Mouse (Mus musculus) heart, embryonic 13.5 days (tissue): Measurements from ENCODE around the gene Efcab12. TPM values are rescaled to one million over a fixed set of nuclear protein-coding genes. Genes with fewer than 3 reads are reported as not detected.
"Not testable (repeated sequence)": the region's sequence is repeated elsewhere in the genome, so short reads cannot be mapped to it uniquely, and the experiment has no call there.

Experiments used
- ATAC-seq: fragments of 200-750 bp; cut with Nextera tagmentation; 2 replicates; pipeline ENCODE4 v1.8.0; 2017; ENCODE audit warnings: moderate TSS enrichment; ENCODE audit not compliant: insufficient number of reproducible peaks, low FRiP score, low TSS enrichment; ENCODE audit errors: extremely low read depth
- H3K27ac ChIP-seq: fragments of 300-500 bp; sonication (generic); replicated peaks from 2 replicates; pipeline ENCODE4 v1.5.1; 2015; ENCODE audit warnings: moderate library complexity, mild to moderate bottlenecking, inconsistent platforms
- H3K27me3 ChIP-seq: fragments of 300-500 bp; sonication (generic); replicated peaks from 2 replicates; pipeline ENCODE4 v1.6.1; 2015; ENCODE audit warnings: mild to moderate bottlenecking, inconsistent platforms
- H3K36me3 ChIP-seq: fragments of 300-500 bp; sonication (generic); 2 replicates; pipeline ENCODE4 v1.6.1; 2015; ENCODE audit warnings: mild to moderate bottlenecking, inconsistent platforms
- H3K4me1 ChIP-seq: fragments of 300-500 bp; sonication (generic); 2 replicates; pipeline ENCODE4 v1.6.1; 2015; ENCODE audit warnings: inconsistent platforms
- H3K4me2 ChIP-seq: fragments of 300-500 bp; sonication (generic); 2 replicates; pipeline ENCODE4 v1.6.1; 2015; ENCODE audit warnings: inconsistent platforms, mild to moderate bottlenecking, moderate library complexity
- H3K4me3 ChIP-seq: fragments of 300-500 bp; sonication (generic); 2 replicates; pipeline ENCODE4 v1.5.1; 2015; ENCODE audit warnings: moderate library complexity, mild to moderate bottlenecking, inconsistent platforms
- H3K9ac ChIP-seq: fragments of 300-500 bp; sonication (generic); 2 replicates; pipeline ENCODE4 v1.6.1; 2015; ENCODE audit warnings: inconsistent platforms, mild to moderate bottlenecking, moderate library complexity
- H3K9me3 ChIP-seq: fragments of 300-500 bp; sonication (generic); 2 replicates; pipeline ENCODE4 v1.6.1; 2016; ENCODE audit warnings: inconsistent platforms
- WGBS: fragments of 180-500 bp; shearing (Covaris S2); methylation state at CpG from one replicate; pipeline ENCODE4 v1.1.7; 2015; ENCODE audit warnings: mixed read lengths; 5-methylcytosine and 5-hydroxymethylcytosine counted together
- polyA plus RNA-seq: library from polyadenylated mRNA; unstranded; fragments of >200 nt; fragmentation: Nextera tagmentation; extraction: Ambion mirVana; gene quantifications from 2 replicates; pipeline ENCODE4 v1.2.1, GENCODE M21; 2015

Efcab12 gene
- polyA plus RNA-seq = 0.46 and 0.53 TPM in 2 replicates

- H3K27ac ChIP-seq = 0 out of 2 replicates have a peak within 1 kb of the TSS, but pooled peaks have one; percentile 0
- H3K9me3 ChIP-seq = no peaks in the 10 kb centered on the region
- peak within 1 kb of the TSS; percentile 61 for H3K9ac ChIP-seq
- WGBS = under 1% methylated on average over 19 of the region's 19 CpGs
- H3K4me1 ChIP-seq = peaks cover 14% of the 10 kb centered on the region
- H3K36me3 ChIP-seq = peaks cover 21% of the 10 kb centered on the region
- no peaks in the 10 kb centered on the region for H3K27me3 ChIP-seq
- H3K4me3 ChIP-seq = peak within 1 kb of the TSS; percentile 47
- peak within 1 kb of the TSS; percentile 71 for H3K4me2 ChIP-seq
- 0 out of 2 replicates have a peak, but pooled peaks have one; percentile 31 for ATAC-seq
Observed at GRCm38 (mm10) chr6:115838161-115838597, at the start of gene Efcab12. Gene Efcab12 (minus strand): TSS chr6:115838412.

DNA sequence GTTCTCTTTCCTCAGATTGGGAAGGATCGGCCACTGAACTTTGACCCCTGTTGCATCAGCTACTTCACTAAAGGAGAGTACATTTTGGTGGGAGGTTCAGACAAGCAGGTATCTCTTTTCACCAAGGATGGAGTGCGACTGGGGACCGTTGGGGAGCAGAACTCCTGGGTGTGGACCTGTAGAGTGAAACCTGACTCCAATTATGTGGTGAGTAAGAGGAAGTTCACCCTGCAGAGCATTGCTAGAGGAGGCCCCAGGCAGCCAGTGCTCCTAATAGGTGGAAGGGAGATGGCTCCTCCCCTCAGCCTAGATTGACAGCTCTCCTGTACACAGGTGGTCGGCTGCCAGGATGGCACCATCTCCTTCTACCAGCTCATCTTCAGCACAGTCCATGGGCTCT lies 48.7 kb upstream of the Efcab12 start:
- no peak overlapping the region for H3K27ac ChIP-seq

GRCm38 (mm10) chr6:115884018-115884417 lies 45.8 kb upstream of the Efcab12 start:
- H3K4me3 ChIP-seq = no peak overlapping the region
- no peak overlapping the region for H3K4me2 ChIP-seq
- H3K9me3 ChIP-seq = peaks cover 6% of the 10 kb centered on the region; the same call in 1 of the 2 replicates
- no peaks in the 10 kb centered on the region for H3K27me3 ChIP-seq
- H3K27ac ChIP-seq = peak overlapping the region; percentile 67
- H3K4me1 ChIP-seq = peaks cover 27% of the 10 kb centered on the region
- no peak for ATAC-seq
- peaks cover 44% of the 10 kb centered on the region for H3K36me3 ChIP-seq
- H3K9ac ChIP-seq = no peak overlapping the region

More for the DNA sequence above, 48.7 kb upstream of the Efcab12 start:
- peaks cover 23% of the 10 kb centered on the region for H3K4me1 ChIP-seq
- 65% methylated on average over 4 of the region's 4 CpGs for WGBS
- no peak overlapping the region for H3K4me3 ChIP-seq
- no peak overlapping the region for H3K4me2 ChIP-seq
- H3K9me3 ChIP-seq = peaks cover 6% of the 10 kb centered on the region; the same call in 1 of the 2 replicates
- H3K27me3 ChIP-seq = no peaks in the 10 kb centered on the region
- peaks cover 42% of the 10 kb centered on the region for H3K36me3 ChIP-seq
- no peak for ATAC-seq
- H3K9ac ChIP-seq = no peak overlapping the region

DNA sequence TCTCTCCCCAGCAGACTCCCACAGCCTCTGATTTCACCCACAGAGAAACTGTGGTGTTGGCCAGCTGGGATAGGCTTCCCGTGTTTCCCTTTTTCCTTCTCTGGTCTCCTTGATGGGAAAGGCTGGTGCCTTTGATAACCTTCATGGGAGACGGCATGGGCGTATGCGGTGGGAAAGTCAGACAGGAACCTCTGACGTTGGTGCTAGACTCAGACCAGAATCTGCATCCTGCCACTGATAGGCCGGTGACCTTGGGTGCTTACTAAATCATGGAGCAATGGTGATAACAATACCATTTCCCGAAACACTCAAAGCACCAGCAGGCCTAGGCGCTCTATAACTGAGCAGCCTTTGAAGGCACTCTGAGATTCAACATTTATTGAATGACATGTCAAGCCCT lies 42.5 kb upstream of the Efcab12 start:
- Histone ChIP-seq H3K9me3 (no peaks in the 10 kb centered on the region), H3K27ac (peak overlapping the region; percentile 70), H3K27me3 (no peaks in the 10 kb centered on the region), H3K4me2 (no peak overlapping the region), H3K36me3 (peaks cover 46% of the 10 kb centered on the region), H3K4me1 (peaks cover 35% of the 10 kb centered on the region), H3K9ac (0 out of 2 replicates have a peak overlapping the region, but pooled peaks have one; percentile 44), H3K4me3 (no peak overlapping the region)
- WGBS = 56% methylated on average over 8 of the region's 8 CpGs
- ATAC-seq = no peak; the same call in 1 of the 2 replicates

- Histone ChIP-seq H3K4me3 (no peak overlapping the region), H3K4me2 (no peak overlapping the region), H3K4me1 (peaks cover 35% of the 10 kb centered on the region), H3K9ac (no peak overlapping the region), H3K36me3 (peaks cover 50% of the 10 kb centered on the region), H3K27me3 (no peaks in the 10 kb centered on the region), H3K9me3 (no peaks in the 10 kb centered on the region), H3K27ac (peak overlapping the region; percentile 64)
- WGBS = 62% methylated on average over 6 of the region's 6 CpGs
- no peak for ATAC-seq
Observed at GRCm38 (mm10) chr6:115879736-115880135, 41.5 kb upstream of the Efcab12 start.

DNA sequence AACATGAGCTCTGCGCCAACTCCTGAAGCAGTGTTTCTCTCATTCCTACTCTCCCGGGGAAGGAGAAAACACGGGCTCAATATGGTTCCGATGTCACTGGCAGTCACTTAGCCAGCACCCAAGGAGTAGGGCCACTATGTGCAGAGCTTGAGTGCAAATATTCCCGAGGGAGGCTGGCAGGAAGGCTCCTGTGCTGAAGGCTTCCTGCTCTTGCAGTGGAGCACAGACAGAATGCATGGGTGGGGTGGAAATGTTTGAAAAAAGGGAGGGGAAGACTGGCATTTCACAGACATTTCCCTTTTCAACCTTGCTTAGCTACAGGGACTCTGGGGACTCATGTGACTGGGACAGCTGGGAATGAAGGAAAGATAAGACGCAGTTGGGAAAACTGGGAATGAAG lies 40.5 kb upstream of the Efcab12 start:
- Histone ChIP-seq H3K9ac (no peak overlapping the region), H3K27ac (peak overlapping the region; percentile 64), H3K27me3 (no peaks in the 10 kb centered on the region), H3K4me1 (peaks cover 32% of the 10 kb centered on the region), H3K9me3 (no peaks in the 10 kb centered on the region), H3K4me2 (no peak overlapping the region), H3K36me3 (peaks cover 48% of the 10 kb centered on the region), H3K4me3 (no peak overlapping the region)
- ATAC-seq = no peak
- 53% methylated on average over 6 of the region's 6 CpGs for WGBS

DNA sequence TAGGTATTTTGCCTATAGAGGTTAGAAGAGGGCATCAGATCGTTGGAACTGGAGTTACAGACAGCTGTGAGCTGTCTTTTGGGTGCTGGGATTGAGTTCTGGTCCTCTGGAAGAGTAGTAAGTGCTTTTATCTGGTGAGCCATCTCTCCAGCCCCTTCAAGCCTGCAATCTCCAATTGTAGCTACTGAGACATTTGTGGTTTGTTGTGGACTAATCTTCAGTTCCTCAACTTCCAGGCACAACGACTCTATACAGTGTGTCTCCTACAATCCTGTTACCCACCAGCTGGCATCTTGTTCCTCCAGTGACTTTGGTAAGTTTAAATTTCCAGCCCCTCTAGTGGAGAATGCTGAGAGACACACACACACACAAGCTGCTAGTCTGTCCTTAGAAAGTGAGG lies 39.0 kb upstream of the Efcab12 start:
- H3K4me2 ChIP-seq = no peak overlapping the region
- ATAC-seq = no peak
- H3K9ac ChIP-seq = no peak overlapping the region
- 73% methylated on average over 2 of the region's 2 CpGs for WGBS
- H3K36me3 ChIP-seq = peaks cover 45% of the 10 kb centered on the region
- H3K9me3 ChIP-seq = no peaks in the 10 kb centered on the region
- H3K27me3 ChIP-seq = no peaks in the 10 kb centered on the region
- peaks cover 29% of the 10 kb centered on the region for H3K4me1 ChIP-seq
- H3K4me3 ChIP-seq = no peak overlapping the region
- H3K27ac ChIP-seq = no peak overlapping the region

DNA sequence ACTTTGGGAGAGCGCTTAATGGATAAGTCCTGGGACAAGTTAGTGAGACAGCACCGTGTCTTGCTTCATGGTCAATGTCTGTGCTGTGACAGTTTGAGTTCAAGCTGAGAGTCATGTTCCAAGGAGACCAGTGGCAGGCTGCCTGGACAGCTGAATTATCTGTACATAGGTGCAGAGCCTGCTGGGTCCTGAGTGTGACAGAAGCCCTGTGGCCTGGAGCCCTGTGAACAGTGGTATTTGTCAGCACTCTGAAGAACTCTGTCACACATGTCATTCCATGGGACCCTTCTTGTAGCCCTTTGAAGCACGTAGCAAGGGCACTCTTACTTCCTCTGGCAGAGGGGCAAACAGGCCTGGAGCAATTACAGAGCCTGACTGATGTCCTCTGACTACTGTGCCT lies 33.1 kb upstream of the Efcab12 start:
- not testable (repeated sequence) for H3K4me2 ChIP-seq, H3K9me3 ChIP-seq, H3K4me1 ChIP-seq, H3K4me3 ChIP-seq, H3K9ac ChIP-seq, H3K27ac ChIP-seq, H3K27me3 ChIP-seq, ATAC-seq
- no CpG with 5 or more reads among the region's 3 CpGs for WGBS
- peaks cover 13% of the 10 kb centered on the region for H3K36me3 ChIP-seq

DNA sequence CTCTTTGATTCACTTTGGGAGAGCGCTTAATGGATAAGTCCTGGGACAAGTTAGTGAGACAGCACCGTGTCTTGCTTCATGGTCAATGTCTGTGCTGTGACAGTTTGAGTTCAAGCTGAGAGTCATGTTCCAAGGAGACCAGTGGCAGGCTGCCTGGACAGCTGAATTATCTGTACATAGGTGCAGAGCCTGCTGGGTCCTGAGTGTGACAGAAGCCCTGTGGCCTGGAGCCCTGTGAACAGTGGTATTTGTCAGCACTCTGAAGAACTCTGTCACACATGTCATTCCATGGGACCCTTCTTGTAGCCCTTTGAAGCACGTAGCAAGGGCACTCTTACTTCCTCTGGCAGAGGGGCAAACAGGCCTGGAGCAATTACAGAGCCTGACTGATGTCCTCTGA lies 28.9 kb upstream of the Efcab12 start:
- no CpG with 5 or more reads among the region's 3 CpGs for WGBS

DNA sequence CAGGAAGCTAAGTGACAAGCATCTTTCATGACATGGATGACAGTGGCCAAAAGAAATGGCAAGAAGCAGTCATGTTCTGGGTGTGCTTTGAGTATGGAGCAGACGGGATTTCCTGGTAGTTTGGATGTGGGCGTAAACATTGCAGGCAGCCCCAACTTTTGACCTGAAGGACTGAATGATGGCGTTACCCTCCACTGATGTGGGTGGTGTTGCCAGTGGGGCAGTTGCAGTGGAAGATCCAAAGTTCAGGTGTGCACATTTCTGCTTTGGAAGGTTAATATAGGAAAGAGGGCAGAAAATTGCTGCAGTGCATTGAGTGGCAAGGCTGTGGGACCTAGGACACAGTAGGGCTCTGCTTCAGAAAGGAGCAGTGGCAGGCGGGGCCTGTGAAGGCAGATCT lies 27.0 kb upstream of the Efcab12 start:
- H3K9ac ChIP-seq = no peak overlapping the region
- peaks cover 7% of the 10 kb centered on the region; the same call in 1 of the 2 replicates for H3K36me3 ChIP-seq
- peaks cover 32% of the 10 kb centered on the region for H3K4me1 ChIP-seq
- no peak overlapping the region for H3K4me3 ChIP-seq
- no peak overlapping the region for H3K27ac ChIP-seq
- no peaks in the 10 kb centered on the region for H3K9me3 ChIP-seq
- WGBS = 90% methylated on average over 4 of the region's 4 CpGs
- no peak for ATAC-seq
- no peaks in the 10 kb centered on the region for H3K27me3 ChIP-seq
- H3K4me2 ChIP-seq = no peak overlapping the region

More for the DNA sequence above, 28.9 kb upstream of the Efcab12 start:
- H3K9me3 ChIP-seq, H3K9ac ChIP-seq, H3K4me2 ChIP-seq, H3K36me3 ChIP-seq, H3K4me3 ChIP-seq, H3K27me3 ChIP-seq, H3K27ac ChIP-seq, ATAC-seq: not testable (repeated sequence)
- peaks cover 24% of the 10 kb centered on the region for H3K4me1 ChIP-seq

DNA sequence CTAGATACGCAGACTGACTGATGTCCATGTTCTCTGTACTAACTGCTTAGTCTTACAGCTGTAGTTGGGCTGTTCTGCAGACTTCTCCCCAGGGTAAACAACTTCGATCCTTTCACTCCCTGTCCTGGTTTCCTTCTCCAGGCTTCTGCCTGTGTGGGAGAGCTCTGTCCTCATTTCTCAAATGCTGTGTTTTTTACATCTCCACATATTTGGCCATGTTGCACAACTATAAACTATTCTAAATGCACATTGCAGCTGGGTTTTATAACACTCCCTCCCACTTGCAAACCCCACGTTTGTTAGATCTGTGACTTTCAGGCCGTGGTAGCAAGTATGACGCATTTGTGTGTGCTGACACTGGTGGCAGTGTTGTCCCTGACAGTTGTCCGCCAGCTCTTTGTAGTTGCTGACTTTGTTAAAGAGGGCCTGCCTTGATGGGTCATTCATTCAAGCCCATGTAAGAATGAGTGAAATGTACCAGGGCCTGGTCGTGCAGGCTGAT lies 25.2 kb upstream of the Efcab12 start:
- Histone ChIP-seq H3K27me3 (no peaks in the 10 kb centered on the region), H3K9ac (no peak overlapping the region), H3K36me3 (peaks cover 7% of the 10 kb centered on the region; the same call in 1 of the 2 replicates), H3K4me1 (peaks cover 42% of the 10 kb centered on the region), H3K27ac (peak overlapping the region; percentile 55; the same call in 1 of the 2 replicates), H3K4me3 (no peak overlapping the region), H3K4me2 (no peak overlapping the region), H3K9me3 (no peaks in the 10 kb centered on the region)
- ATAC-seq = no peak
- WGBS = 47% methylated on average over 7 of the region's 7 CpGs

DNA sequence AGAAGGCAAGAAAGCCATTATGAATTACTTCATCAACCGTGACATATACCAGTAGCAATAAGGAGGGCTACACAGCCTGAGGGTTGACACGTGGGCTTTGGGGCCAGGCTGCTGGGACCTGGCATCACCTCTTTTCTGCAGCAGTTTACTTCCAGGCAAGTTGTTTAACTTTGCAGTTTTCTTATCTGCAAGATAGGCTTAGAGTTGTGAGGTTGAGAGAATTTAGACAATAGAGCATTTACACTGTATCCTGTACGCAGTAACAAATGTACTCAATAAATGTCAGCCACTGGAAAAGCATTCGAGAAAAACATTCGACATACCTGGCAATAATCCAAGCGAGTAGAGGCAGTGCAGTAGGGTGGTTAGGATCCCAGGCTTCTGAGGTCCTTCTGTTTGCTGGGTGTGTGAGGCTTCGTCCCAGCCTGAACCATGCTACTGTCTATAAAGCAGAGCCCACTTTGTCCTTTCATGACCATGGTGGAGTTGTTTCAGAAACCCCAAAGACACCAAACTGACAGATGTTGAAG lies 21.9 kb upstream of the Efcab12 start:
- no peak overlapping the region for H3K4me2 ChIP-seq
- no peaks in the 10 kb centered on the region for H3K27me3 ChIP-seq
- H3K9me3 ChIP-seq = no peaks in the 10 kb centered on the region
- H3K4me1 ChIP-seq = peaks cover 74% of the 10 kb centered on the region
- ATAC-seq = no peak
- no peak overlapping the region for H3K9ac ChIP-seq
- H3K36me3 ChIP-seq = peaks cover 6% of the 10 kb centered on the region; the same call in 1 of the 2 replicates
- H3K27ac ChIP-seq = peak overlapping the region; percentile 21
- no peak overlapping the region for H3K4me3 ChIP-seq
- 50% methylated on average over 7 of the region's 7 CpGs for WGBS
